Mouse (Mus musculus) induced T-regulatory cell, adult 2 months (primary cell): ENCODE measurements at regions not wholly inside any gene's neighbourhood (a gene's known extent, or its start where the extent isn't known, plus 50 kb on each side); places are given as distances from the start of the nearest gene placed in this dataset.

Experiments used
- DNase-seq: peaks from one replicate; pipeline ENCODE4 v3.0.0-alpha.2; 2012; ENCODE audit warnings: low read depth

GRCm38 (mm10) chr8:103809140-103809539 is 292.3 kb upstream of the Cdh5 start:
- no peak for DNase-seq

DNA sequence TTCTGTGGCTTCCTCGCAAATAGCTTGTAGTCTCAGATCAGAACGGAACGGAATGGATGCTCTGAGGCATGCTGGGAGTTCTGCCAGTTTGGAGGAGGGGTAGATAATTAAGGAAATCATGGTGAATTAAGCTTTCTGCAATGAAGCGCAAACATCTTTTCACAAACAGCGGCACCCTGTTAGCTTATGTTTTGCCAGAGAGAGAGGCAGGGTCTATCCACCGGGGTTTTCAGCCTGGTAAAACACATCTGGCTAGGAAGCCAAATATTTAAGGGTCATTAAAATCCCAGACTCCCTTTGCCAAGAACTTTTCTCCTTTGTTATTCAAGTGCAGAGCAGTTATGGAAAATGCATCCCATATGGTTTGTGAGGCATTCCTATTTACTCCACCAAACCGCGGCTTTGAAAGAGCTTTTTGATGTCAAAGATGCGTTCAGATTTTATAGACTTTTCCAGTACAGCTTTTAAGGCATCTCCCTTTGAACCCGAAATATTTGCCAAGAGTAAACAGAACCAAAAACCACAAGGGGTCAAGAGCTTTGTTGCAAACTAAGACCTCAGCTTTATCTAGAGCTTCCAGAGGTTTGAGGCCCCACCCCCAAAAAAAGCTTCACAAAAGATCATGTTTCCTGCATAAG is 287.4 kb upstream of the Cdh5 start:
- DNase-seq: no peak

DNA sequence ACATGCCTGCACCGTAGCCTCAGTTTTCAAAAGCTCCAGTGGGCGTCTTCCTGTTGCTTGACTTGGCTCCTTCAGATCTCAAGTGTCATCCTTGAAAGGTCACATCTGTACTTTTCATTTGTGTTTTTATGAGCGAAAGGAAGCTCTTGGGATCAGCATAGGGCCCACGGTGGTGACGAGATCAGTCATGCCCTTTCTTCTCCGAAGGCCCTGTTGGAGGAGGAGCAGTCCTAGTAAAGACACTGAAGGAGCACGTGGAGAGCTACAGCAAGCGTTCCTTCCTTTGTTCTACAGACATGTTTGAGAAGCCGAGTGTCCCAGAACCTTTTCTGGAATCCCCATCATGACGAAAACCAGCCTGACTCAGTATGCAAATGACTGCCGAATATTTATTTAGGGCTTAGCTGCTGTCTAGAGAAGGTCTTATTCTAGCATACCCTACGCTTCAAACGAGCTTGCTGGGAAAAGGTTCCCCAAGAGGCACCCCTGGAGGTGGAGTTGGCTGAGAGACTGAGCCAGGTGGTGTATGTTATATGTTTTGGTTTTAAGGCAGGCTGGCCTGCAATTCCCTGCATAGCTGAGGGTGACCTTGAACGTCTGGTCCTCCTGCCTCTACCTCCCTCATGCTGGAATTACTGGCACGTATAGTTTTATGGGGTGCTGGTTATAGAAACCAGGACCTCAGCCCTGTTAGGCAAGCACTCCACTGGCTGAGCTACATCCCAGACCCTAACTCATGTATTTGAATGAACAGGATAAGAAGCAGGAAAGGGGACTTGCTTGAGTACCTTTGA is 285.1 kb upstream of the Cdh5 start:
- DNase-seq: no peak

DNA sequence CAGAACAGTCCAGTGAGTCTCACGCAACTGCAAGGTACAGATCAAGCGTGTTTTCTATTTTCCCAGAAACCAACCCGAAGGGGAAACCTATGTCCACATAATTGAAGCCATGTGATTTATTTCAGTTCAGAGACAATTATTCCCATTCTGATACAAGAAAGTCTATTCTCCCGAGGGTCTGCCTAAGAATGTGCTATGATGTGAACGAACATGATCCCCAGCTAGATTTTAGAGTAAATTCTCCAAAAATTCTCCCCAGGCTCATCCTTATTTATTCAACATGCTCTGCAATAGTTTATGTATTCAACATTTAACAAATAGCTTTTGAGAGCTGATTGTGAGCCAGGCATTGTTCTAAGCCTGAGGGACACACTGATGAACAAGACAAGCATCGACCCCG is 277.9 kb upstream of the Cdh5 start:
- no peak for DNase-seq

DNA sequence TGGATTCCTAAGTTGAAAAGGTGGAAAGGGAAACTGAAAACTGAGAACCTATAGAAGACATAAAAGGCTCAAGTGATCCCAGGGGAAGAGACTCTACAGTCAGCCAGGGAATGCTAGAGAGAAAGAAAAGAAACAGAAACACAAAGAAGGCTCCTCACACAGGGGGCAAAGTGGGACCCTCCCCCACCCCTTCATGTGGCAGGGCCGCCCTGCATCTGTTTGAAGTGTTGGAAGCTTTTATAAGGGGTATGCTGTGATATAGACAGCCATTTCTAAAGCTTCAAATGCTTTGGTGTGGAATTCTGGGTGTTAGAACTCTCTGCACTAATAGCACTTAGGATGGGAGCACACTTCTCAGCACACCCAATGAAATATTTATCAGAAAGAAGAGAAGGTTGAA is 276.7 kb upstream of the Cdh5 start:
- no peak for DNase-seq

- DNase-seq: no peak
Measured at GRCm38 (mm10) chr8:103825289-103825688, 276.1 kb upstream of the Cdh5 start.

DNA sequence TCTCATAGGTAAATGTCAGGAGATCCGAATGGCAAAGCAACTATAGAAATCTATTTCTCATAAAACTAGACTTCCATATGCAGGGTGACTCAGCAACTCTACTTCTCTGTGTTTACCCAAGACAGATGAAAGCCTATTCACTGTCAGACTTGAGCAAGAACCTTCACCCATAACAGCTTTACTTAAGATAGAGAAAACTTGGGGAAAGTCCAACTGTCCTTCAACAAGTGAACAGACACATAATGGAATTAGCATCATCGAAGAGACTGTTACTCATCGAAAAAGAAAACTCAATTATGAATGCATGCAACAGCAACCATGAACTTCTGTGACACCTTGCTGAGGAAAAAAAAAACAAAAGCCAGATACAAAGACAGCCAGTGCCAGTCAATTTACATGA is 271.0 kb upstream of the Cdh5 start:
- DNase-seq: no peak

- no peak for DNase-seq
Measured at GRCm38 (mm10) chr8:103839990-103840389, 261.4 kb upstream of the Cdh5 start.

GRCm38 (mm10) chr8:103845964-103846363 is 255.5 kb upstream of the Cdh5 start:
- DNase-seq: no peak

- DNase-seq: no peak
Measured at GRCm38 (mm10) chr8:103846382-103846976, 254.9 kb upstream of the Cdh5 start.

DNA sequence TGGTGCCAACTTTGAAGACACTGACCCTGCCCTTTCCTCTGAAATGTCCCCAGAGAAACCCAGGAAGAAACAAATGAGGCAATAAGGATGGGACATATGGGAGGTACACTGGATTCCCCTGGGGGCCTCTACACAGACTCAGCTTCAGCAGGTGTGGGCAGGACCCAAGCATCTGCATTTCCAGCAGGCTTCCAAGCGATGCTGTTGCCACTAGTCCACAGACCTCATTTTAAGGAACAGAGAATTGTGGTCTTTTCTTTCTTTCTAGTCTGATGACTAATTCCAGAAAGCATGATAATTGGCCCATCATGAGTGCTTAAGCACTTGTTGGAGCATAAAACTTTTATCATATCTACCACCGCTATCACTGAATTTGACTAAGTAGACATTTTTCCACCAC is 251.6 kb upstream of the Cdh5 start:
- no peak for DNase-seq

DNA sequence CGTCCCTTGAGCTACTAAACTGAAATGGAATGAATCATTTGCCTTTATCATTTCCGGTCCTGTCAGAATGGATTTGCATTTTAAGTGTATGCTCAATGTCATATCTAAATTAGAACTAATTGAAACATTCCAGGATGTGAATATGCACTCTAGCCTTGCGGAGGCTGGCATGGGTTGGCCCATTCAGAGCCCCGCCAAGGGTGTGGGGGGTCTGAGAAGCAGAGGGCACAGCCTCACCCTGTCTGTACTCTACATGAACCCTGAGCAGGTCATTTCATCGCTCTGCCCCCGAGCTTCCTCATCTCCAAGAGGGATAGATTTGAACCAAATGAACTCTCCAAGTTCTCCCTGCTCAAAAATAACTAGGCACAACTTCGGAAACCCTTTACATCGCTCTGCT is 250.1 kb upstream of the Cdh5 start:
- no peak for DNase-seq

GRCm38 (mm10) chr8:103853048-103853447 is 248.4 kb upstream of the Cdh5 start:
- no peak for DNase-seq

- no peak for DNase-seq
Measured at GRCm38 (mm10) chr8:103855291-103855690, 246.1 kb upstream of the Cdh5 start.

DNA sequence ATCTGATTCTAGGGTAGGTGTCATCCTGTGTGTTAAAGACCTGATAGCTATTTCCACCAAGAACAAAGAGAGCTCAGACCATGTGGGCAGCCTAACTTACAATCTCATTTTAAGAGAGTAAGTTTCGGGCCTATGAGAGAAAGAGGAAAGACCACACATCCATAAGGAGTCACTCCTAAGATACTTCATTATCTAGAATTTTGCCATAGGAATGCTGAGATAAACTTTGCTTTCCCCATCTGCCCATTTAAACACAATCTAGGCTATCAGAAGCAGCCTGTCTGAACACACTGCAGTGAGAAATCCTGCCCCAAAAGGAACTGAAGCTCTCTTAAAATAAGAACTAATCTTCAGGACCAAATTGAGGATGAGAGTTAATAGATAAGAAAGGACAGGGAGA is 242.3 kb upstream of the Cdh5 start:
- DNase-seq: no peak

DNA sequence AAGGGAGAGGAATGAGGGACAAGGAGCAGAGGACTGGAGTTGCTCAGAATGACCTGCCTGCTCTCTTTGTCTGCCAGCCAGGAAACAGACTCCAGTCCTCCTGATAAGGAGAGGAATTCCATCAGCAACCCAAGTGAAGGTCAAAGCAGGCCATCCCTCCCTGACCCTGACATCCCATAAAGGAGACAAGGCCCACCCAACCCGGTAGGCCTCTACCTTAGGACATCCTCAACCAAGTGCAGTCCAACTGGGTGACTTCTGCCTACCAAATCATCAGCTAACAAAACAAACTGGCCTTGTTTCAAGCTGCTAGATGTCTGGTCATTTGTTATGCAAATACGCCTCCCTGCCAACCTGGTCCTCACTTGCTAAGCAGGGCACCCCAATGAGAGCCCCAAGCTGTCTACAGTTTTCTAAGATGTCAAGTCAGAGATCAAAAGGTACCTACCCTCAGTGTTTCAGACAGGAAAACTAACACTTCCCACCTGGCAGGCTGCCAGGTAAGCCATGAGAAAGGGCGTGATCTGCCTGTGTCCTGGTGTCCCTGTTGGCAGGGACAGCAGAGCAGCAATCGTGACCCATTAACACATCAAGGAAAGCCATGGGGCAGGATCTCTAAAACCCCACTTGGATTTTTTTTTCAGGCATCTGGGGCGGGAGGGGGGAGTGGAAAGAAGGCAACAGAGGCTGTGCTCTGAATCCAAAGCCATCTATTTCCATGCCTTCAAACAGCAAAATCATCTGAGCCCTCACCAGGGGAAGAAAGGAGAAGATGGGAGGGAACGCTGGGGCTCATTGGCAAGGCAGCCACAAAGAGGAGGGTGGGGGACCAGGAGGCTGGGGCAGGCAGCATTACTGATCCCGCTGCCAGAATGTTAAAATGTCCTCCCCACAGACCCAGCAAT is 227.6 kb upstream of the Cdh5 start:
- DNase-seq: no peak

DNA sequence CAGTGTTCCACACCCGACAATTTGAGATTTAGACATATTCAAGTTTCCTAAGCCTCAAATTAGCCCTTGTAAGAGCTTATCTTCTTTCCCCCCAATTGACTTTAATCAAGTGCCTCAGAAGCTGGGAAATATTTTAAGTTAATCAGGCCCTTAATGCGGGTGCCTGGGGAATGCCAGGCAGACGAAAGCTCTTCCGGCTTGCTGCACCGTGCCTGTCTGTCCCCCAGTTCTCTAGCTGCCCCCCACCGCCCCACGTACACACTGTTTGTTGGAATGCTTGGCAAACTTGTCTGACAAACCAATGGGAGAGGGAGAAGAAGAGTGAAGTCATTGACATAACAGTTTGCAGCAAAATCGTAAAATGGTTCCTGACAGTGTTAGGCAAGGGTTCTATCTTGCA is 226.9 kb upstream of the Cdh5 start:
- DNase-seq: no peak

GRCm38 (mm10) chr8:103879505-103879904 is 221.9 kb upstream of the Cdh5 start:
- no peak for DNase-seq

- DNase-seq: no peak
Measured at GRCm38 (mm10) chr8:103880431-103881145, 220.8 kb upstream of the Cdh5 start.

DNA sequence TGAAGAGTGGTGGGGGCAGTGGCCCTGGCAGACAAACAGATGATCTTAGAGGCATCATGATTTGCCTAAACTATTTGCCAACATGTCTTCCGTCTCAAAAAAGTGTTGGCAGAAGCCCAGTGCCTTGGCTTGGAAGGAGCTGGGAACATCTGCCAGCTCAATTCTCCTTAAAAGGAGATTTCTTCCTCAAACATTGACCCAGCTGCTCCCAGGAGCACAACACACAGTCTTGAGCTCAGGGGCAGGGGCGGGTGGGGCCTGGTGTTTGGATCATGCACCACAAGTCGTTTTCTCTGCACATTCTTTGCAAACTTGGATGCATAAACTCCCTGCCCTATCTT is 220.3 kb upstream of the Cdh5 start:
- DNase-seq: no peak

- DNase-seq: no peak
Measured at GRCm38 (mm10) chr8:103884873-103885780, 216.3 kb upstream of the Cdh5 start.
